Mouse (Mus musculus) c-Kit-positive CD71-negative TER-119-negative erythroid progenitor cells, embryonic 14.5 days (primary cell): ENCODE results near the gene Zgpat.

Experiments used
- DNase-seq: peaks from one replicate; pipeline ENCODE4 v3.0.0-alpha.2; 2013; ENCODE audit warnings: low read depth

Gene Zgpat

GRCm38 (mm10) chr2:181385885-181386284 lies 21.2 kb downstream of the Zgpat start:
- no peak for DNase-seq

GRCm38 (mm10) chr2:181386663-181387210 lies 22.0 kb downstream of the Zgpat start:
- no peak for DNase-seq

GRCm38 (mm10) chr2:181390136-181390870 lies 25.6 kb downstream of the Zgpat start:
- no peak for DNase-seq

- DNase-seq, result no peak
These were observed 26.3 kb downstream of the Zgpat start for GRCm38 (mm10) chr2:181391022-181391421.

- no peak for DNase-seq
These were observed 26.8 kb downstream of the Zgpat start for GRCm38 (mm10) chr2:181391541-181391940.

GRCm38 (mm10) chr2:181392600-181393213 lies 28.0 kb downstream of the Zgpat start:
- peak; percentile 88 for DNase-seq

- DNase-seq, result no peak
These were observed 29.4 kb downstream of the Zgpat start for GRCm38 (mm10) chr2:181394086-181394485.

- DNase-seq, result no peak
These were observed 32.6 kb downstream of the Zgpat start for GRCm38 (mm10) chr2:181397207-181397761.

- DNase-seq, result no peak
These were observed 36.8 kb downstream of the Zgpat start for GRCm38 (mm10) chr2:181401497-181401896.

- DNase-seq, result no peak
These were observed 39.0 kb downstream of the Zgpat start for GRCm38 (mm10) chr2:181403722-181404121.

GRCm38 (mm10) chr2:181409643-181410042 lies 44.9 kb downstream of the Zgpat start:
- no peak for DNase-seq

- DNase-seq, result peak; percentile 65
These were observed 46.2 kb downstream of the Zgpat start for GRCm38 (mm10) chr2:181410760-181411473.

GRCm38 (mm10) chr2:181413141-181413540 lies 48.4 kb downstream of the Zgpat start:
- DNase-seq, result no peak

- no peak for DNase-seq
These were observed 51.2 kb downstream of the Zgpat start for GRCm38 (mm10) chr2:181415945-181416344.

GRCm38 (mm10) chr2:181419359-181419758 lies 54.6 kb downstream of the Zgpat start:
- DNase-seq, result no peak

- DNase-seq, result no peak
These were observed 55.7 kb downstream of the Zgpat start for GRCm38 (mm10) chr2:181420426-181420825.

- DNase-seq, result no peak
These were observed 56.3 kb downstream of the Zgpat start for GRCm38 (mm10) chr2:181420903-181421638.

- DNase-seq, result no peak
These were observed 59.1 kb downstream of the Zgpat start for GRCm38 (mm10) chr2:181423834-181424233.
